Mouse (Mus musculus) CD8-positive naive resting alpha-beta T cell, adult 57 days (primary cell): ENCODE results near the gene Ndufb2. TPM values are rescaled to one million over a fixed set of nuclear protein-coding genes. Genes with fewer than 3 reads are reported as not detected.

Source experiments
- total RNA-seq: library from RNA; stranded (reverse); gene quantifications from one replicate; pipeline ENCODE4 v1.2.4, GENCODE M21; 2023

The Ndufb2 gene
- total RNA-seq = 40.3 TPM

DNA sequence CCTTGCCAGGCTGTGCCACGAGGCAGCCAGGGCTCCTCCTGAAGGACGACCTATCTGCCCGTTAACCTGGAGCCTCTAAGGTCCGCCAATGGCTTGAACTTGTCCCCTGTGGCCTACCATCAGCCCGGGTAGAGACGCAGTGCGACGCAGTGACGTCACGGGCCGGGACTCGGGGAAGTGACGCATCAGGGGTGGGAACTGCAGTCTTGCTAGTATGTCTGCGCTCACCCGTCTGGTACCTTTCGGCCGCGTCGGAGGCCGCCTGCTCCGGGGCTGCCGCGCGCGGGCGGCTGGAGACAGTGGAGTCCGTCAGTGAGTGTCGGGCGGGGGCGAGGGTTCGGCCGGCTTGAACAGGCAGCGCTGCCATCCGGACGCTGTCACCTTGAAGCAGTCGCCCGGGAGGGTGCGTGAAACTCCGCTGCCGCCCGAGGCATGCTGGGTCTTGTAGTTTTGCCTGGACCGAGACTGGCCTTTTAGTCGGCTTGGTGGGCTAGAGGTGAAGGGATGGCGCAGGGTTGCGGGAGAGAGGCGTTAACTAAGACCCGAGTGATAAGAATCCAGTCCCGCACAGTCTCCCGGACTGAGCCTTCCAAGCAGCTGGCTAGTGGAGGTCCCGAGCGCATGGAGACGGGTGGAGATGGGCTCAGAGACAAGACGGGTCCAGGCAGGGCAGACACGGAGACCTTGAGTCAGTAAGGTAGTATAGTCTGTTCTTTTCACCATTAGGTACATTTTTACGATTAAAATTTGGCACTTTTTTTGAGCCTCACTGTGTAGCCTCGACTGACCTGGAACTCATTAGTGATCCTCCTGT lies at the start of gene Ndufb2:
TSS of gene Ndufb2 (plus strand) at position 174 of the 814 bp plus-strand sequence.

GRCm38 (mm10) chr6:39557723-39558261 lies 34.6 kb upstream of the Ndufb2 start, which contains the start of gene Dennd2a:
Gene Dennd2a, minus strand, starts transcription at chr6:39557867.

DNA sequence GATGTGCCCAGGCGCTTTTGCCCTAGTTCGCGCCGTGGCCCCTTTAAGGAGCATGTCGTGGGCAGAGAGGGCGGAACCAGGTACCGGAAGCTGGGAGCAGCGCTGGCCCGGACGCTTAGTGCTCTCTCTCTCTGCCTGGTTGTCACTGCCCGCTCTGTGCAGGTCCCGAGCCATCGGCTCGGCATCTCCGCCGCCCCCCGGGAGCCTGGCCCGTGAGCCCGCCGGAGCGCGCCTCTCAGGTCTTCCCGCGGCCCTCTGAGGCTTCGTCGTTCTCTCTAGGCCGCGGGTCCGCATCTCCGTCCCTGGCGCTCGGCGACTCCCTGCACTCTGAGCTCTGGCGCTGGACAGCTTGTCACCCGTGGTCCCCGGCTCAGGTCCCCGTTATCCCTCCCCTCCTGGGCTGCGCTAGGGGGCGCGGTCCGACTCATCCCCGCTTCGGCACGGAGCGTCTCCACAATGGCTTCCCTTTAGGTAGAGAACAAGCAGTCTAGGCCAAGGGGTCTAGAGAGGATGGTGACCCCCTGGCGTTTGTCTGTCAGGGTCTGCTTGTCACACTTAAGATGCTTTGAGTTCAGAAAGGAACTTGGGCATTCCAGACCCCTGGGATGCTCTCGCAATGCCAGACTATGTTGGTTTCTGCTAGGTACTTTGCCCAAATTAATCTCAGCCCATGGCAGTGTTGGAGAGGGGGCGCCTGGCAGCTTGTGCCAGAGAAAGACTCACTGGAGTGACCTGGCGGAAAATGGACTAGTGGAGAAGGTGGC lies 18.4 kb upstream of the Ndufb2 start, which contains the start of gene Adck2:
TSS of gene Adck2 (plus strand) at position 83 of the 764 bp plus-strand sequence.

GRCm38 (mm10) chr6:39585517-39585916 lies 6.9 kb upstream of the Ndufb2 start, which contains the start of gene Gm42420:
Gene Gm42420, plus strand, starts transcription at chr6:39585753.

Other genes starting within 250 kb of the Ndufb2 start
- 56.2 TPM for gene Slc37a3, start 214.9 kb upstream of the Ndufb2 start, total RNA-seq
- gene Rab19, start 211.4 kb upstream of the Ndufb2 start, total RNA-seq = 8.7 TPM
- 123 TPM for gene Mkrn1, start 172.1 kb upstream of the Ndufb2 start, total RNA-seq
- 0.28 TPM for gene Dennd2a, start 34.7 kb upstream of the Ndufb2 start, total RNA-seq
- 40.5 TPM for gene Adck2, start 18.7 kb upstream of the Ndufb2 start, total RNA-seq
- not detected for gene Gm42420, start 6.8 kb upstream of the Ndufb2 start, total RNA-seq
- gene Braf, start 132.9 kb downstream of the Ndufb2 start, total RNA-seq = 33.2 TPM
- gene Mrps33, start 218.4 kb downstream of the Ndufb2 start, total RNA-seq = 32.3 TPM